Mouse (Mus musculus) heart, embryonic 16.5 days (tissue): Measurements from ENCODE around the gene Nup210. TPM values are rescaled to one million over a fixed set of nuclear protein-coding genes. Genes with fewer than 3 reads are reported as not detected.
"Not testable (repeated sequence)": the region's sequence is repeated elsewhere in the genome, so short reads cannot be mapped to it uniquely, and the experiment has no call there.

Experiments
- ATAC-seq: fragments of 200-750 bp; cut with Nextera tagmentation; replicated peaks from 2 replicates; pipeline ENCODE4 v1.8.0; 2017; ENCODE audit warnings: moderate number of reproducible peaks; ENCODE audit not compliant: insufficient read depth, low FRiP score; ENCODE audit errors: extremely low read depth
- H3K27ac ChIP-seq: fragments of 300-500 bp; sonication (generic); 2 replicates; pipeline ENCODE4 v1.5.1; 2014; ENCODE audit warnings: mild to moderate bottlenecking, low read length, control low read depth, moderate library complexity
- H3K27me3 ChIP-seq: fragments of 300-500 bp; sonication (generic); 2 replicates; pipeline ENCODE4 v1.6.1; 2014; ENCODE audit warnings: low read length, mixed read lengths; ENCODE audit not compliant: control insufficient read depth, insufficient read depth
- H3K36me3 ChIP-seq: fragments of 300-500 bp; sonication (generic); 2 replicates; pipeline ENCODE4 v1.6.1; 2014; ENCODE audit not compliant: control insufficient read depth, insufficient read depth
- H3K4me1 ChIP-seq: fragments of 300-500 bp; sonication (generic); 2 replicates; pipeline ENCODE4 v1.6.1; 2014; ENCODE audit warnings: low read length, mixed read lengths; ENCODE audit not compliant: control insufficient read depth, insufficient read depth
- H3K4me2 ChIP-seq: fragments of 300-500 bp; sonication (generic); 2 replicates; pipeline ENCODE4 v1.6.1; 2014; ENCODE audit warnings: low read depth, mild to moderate bottlenecking, control low read depth, low read length
- H3K4me3 ChIP-seq: fragments of 300-500 bp; sonication (generic); 2 replicates; pipeline ENCODE4 v1.5.1; 2014; ENCODE audit warnings: mild to moderate bottlenecking, control low read depth, low read length
- H3K9ac ChIP-seq: fragments of 300-500 bp; sonication (generic); 2 replicates; pipeline ENCODE4 v1.6.1; 2014; ENCODE audit warnings: low read length, control low read depth
- H3K9me3 ChIP-seq: fragments of 300-500 bp; sonication (generic); replicated peaks from 2 replicates; pipeline ENCODE4 v1.6.1; 2016; ENCODE audit warnings: low read length; ENCODE audit not compliant: control insufficient read depth
- WGBS: fragments of 180-500 bp; shearing (Covaris S2); extraction: QIAGEN DNeasy Blood & Tissue Kit; methylation state at CpG from one replicate; pipeline ENCODE4 v1.1.7; 2014; 5-methylcytosine and 5-hydroxymethylcytosine counted together
- polyA plus RNA-seq: library from polyadenylated mRNA; unstranded; fragments of >200 nt; fragmentation: Nextera tagmentation; extraction: Ambion mirVana; gene quantifications from 2 replicates; pipeline ENCODE4 v1.2.1, GENCODE M21; 2015

Gene Nup210
- polyA plus RNA-seq, 1 experiment from 2014 or later, result 10.9 TPM

- WGBS, result 25% methylated on average over 7 of the region's 7 CpGs
- ATAC-seq, result 0 out of 2 replicates have a peak, but pooled peaks have one; percentile 18
- no peak overlapping the region for H3K9ac ChIP-seq
- peaks cover 17% of the 10 kb centered on the region for H3K4me1 ChIP-seq
- H3K4me2 ChIP-seq, result no peak overlapping the region; the same call in 1 of the 2 replicates
- no peak overlapping the region for H3K4me3 ChIP-seq
- H3K27me3 ChIP-seq, result no peaks in the 10 kb centered on the region
- H3K9me3 ChIP-seq, result 0 out of 2 replicates have a peak, but pooled peaks cover 3% of the 10 kb centered on the region
- no peaks in the 10 kb centered on the region for H3K36me3 ChIP-seq
- peak overlapping the region; percentile 41; the same call in 1 of the 2 replicates for H3K27ac ChIP-seq
Observed at GRCm38 (mm10) chr6:91124286-91125227, 7.9 kb upstream of the Nup210 start.

GRCm38 (mm10) chr6:91123453-91123852 is 6.8 kb upstream of the Nup210 start:
- ATAC-seq, result no peak
- no peak overlapping the region for H3K9ac ChIP-seq
- no peaks in the 10 kb centered on the region for H3K9me3 ChIP-seq
- H3K4me3 ChIP-seq, result no peak overlapping the region
- H3K4me1 ChIP-seq, result peaks cover 17% of the 10 kb centered on the region
- no peak overlapping the region for H3K4me2 ChIP-seq
- 69% methylated on average over 3 of the region's 3 CpGs for WGBS
- H3K36me3 ChIP-seq, result no peaks in the 10 kb centered on the region
- H3K27ac ChIP-seq, result no peak overlapping the region
- H3K27me3 ChIP-seq, result no peaks in the 10 kb centered on the region

GRCm38 (mm10) chr6:91121089-91121488 is 4.5 kb upstream of the Nup210 start:
- ATAC-seq, H3K9ac ChIP-seq, H3K27ac ChIP-seq, H3K9me3 ChIP-seq, H3K36me3 ChIP-seq, H3K27me3 ChIP-seq, H3K4me3 ChIP-seq, H3K4me2 ChIP-seq: not testable (repeated sequence)
- WGBS, result 93% methylated on average over 7 of the region's 7 CpGs
- peaks cover 17% of the 10 kb centered on the region for H3K4me1 ChIP-seq

- Histone ChIP-seq H3K4me3 (no peak overlapping the region), H3K4me2 (no peak overlapping the region), H3K9ac (no peak overlapping the region), H3K27ac (no peak overlapping the region), H3K4me1 (peaks cover 16% of the 10 kb centered on the region), H3K36me3 (no peaks in the 10 kb centered on the region), H3K27me3 (no peaks in the 10 kb centered on the region), H3K9me3 (no peaks in the 10 kb centered on the region)
- no peak for ATAC-seq
- WGBS, result 81% methylated on average over 2 of the region's 2 CpGs
Observed at GRCm38 (mm10) chr6:91120206-91120605, 3.6 kb upstream of the Nup210 start.

GRCm38 (mm10) chr6:91118526-91118925 is 1.9 kb upstream of the Nup210 start:
- Histone ChIP-seq H3K4me1 (0 out of 2 replicates have a peak, but pooled peaks cover 3% of the 10 kb centered on the region), H3K9ac (no peak overlapping the region), H3K27me3 (no peaks in the 10 kb centered on the region), H3K9me3 (no peaks in the 10 kb centered on the region), H3K4me2 (no peak overlapping the region), H3K36me3 (no peaks in the 10 kb centered on the region), H3K4me3 (no peak overlapping the region), H3K27ac (no peak overlapping the region)
- ATAC-seq, result no peak

- H3K27ac ChIP-seq, result no peak overlapping the region; the same call in 1 of the 2 replicates
- H3K4me1 ChIP-seq, result 0 out of 2 replicates have a peak, but pooled peaks cover 3% of the 10 kb centered on the region
- 3% methylated on average over 9 of the region's 9 CpGs for WGBS
- H3K9ac ChIP-seq, result peak overlapping the region; percentile 82
- no peaks in the 10 kb centered on the region for H3K27me3 ChIP-seq
- H3K4me3 ChIP-seq, result peak overlapping the region; percentile 77
- H3K36me3 ChIP-seq, result no peaks in the 10 kb centered on the region
- peak overlapping the region; percentile 99 for H3K4me2 ChIP-seq
- no peaks in the 10 kb centered on the region for H3K9me3 ChIP-seq
- ATAC-seq, result peak; percentile 6; the same call in 1 of the 2 replicates
Observed at GRCm38 (mm10) chr6:91117149-91117548, 520 bp upstream of the Nup210 start.

- no peak for ATAC-seq
Observed at GRCm38 (mm10) chr6:91115863-91116243, 776 bp downstream of the Nup210 start.

GRCm38 (mm10) chr6:91115158-91115557 is 1.5 kb downstream of the Nup210 start:
- Histone ChIP-seq H3K4me3 (0 out of 2 replicates have a peak overlapping the region, but pooled peaks have one; percentile 3), H3K4me2 (peak overlapping the region; percentile 99; the same call in 1 of the 2 replicates), H3K9me3 (no peaks in the 10 kb centered on the region), H3K36me3 (no peaks in the 10 kb centered on the region), H3K4me1 (0 out of 2 replicates have a peak, but pooled peaks cover 3% of the 10 kb centered on the region), H3K27ac (peak overlapping the region; percentile 37), H3K27me3 (no peaks in the 10 kb centered on the region), H3K9ac (no peak overlapping the region)
- no peak for ATAC-seq
- 37% methylated on average over 1 of the region's 1 CpGs for WGBS

More at GRCm38 (mm10) chr6:91115863-91116243, 776 bp downstream of the Nup210 start:
- peak overlapping the region; percentile 82 for H3K9ac ChIP-seq
- no peaks in the 10 kb centered on the region for H3K27me3 ChIP-seq
- 39% methylated on average over 4 of the region's 4 CpGs for WGBS
- H3K27ac ChIP-seq, result peak overlapping the region; percentile 16; the same call in 1 of the 2 replicates
- H3K4me1 ChIP-seq, result 0 out of 2 replicates have a peak, but pooled peaks cover 3% of the 10 kb centered on the region
- H3K9me3 ChIP-seq, result no peaks in the 10 kb centered on the region
- H3K4me2 ChIP-seq, result peak overlapping the region; percentile 99
- H3K4me3 ChIP-seq, result peak overlapping the region; percentile 77
- H3K36me3 ChIP-seq, result no peaks in the 10 kb centered on the region

- no peak for ATAC-seq
- Histone ChIP-seq H3K27ac (0 out of 2 replicates have a peak overlapping the region, but pooled peaks have one; percentile 4), H3K4me2 (0 out of 2 replicates have a peak overlapping the region, but pooled peaks have one; percentile 0), H3K36me3 (no peaks in the 10 kb centered on the region), H3K9me3 (no peaks in the 10 kb centered on the region), H3K4me1 (0 out of 2 replicates have a peak, but pooled peaks cover 3% of the 10 kb centered on the region), H3K9ac (no peak overlapping the region), H3K4me3 (peak overlapping the region; percentile 0; the same call in 1 of the 2 replicates), H3K27me3 (no peaks in the 10 kb centered on the region)
- WGBS, result 26% methylated on average over 2 of the region's 2 CpGs
Observed at GRCm38 (mm10) chr6:91114716-91115115, 1.9 kb downstream of the Nup210 start.
